Mouse (Mus musculus) adrenal gland, adult 10 weeks (tissue): Measurements from ENCODE around the gene Pla2g4d. TPM values are rescaled to one million over a fixed set of nuclear protein-coding genes. Genes with fewer than 3 reads are reported as not detected.

Source experiments
- polyA plus RNA-seq: library from polyadenylated mRNA; stranded (reverse); fragments of 350-450 nt; fragmentation: Illumina TruSeq; extraction: RNeasy Lipid Tissue Mini Kit (QIAGEN cat#74804); gene quantifications from one replicate; pipeline ENCODE4 v1.2.3, GENCODE M21; 2014; ENCODE audit warnings: low read depth, low replicate concordance

Gene Pla2g4d
- polyA plus RNA-seq: not detected

DNA sequence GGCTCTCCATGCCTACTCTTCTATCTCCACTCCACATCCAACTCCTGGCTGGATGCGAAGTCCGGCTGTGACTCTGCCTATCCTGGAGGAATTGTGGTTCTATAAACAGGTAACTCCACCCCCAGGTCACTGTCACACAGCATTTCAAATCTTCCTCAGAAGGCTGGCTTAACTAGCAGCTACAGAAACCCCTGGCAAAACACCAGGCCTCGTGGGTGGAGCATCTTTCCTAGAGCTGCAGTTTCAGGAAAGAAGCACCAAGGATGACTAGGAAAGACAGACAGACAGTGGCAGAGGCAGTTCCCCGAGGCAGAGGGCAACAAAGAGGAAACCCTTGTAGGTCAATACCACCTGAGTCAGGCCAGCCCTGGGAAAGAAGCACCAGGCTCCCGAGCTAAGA lies at the start of gene Pla2g4d:
Gene Pla2g4d, minus strand, starts transcription at position 203 of the 400 bp plus-strand sequence.

DNA sequence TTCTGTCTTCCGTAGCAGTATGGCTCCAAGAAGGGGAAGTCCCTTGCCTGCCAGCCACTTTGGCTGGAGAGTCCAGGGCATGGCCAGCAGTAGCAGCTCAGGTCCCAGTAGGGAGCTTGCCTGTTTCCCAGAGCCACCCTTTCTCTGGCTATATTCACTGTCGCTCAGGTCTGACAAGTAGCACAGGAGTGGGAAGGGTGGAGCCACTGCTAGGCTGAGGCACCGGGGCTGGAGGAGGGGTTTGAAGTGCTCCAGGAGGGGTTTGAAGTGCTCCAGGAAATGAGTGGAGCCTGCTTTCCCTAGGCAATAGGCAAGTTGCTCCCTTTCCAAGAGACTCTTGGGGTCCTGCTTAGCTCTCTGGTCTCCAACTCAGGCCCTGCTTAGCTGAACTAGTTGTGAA lies 25.0 kb upstream of the Pla2g4d start, which contains the start of gene Pla2g4f:
Gene Pla2g4f, minus strand, starts transcription at position 190 of the 400 bp plus-strand sequence.

DNA sequence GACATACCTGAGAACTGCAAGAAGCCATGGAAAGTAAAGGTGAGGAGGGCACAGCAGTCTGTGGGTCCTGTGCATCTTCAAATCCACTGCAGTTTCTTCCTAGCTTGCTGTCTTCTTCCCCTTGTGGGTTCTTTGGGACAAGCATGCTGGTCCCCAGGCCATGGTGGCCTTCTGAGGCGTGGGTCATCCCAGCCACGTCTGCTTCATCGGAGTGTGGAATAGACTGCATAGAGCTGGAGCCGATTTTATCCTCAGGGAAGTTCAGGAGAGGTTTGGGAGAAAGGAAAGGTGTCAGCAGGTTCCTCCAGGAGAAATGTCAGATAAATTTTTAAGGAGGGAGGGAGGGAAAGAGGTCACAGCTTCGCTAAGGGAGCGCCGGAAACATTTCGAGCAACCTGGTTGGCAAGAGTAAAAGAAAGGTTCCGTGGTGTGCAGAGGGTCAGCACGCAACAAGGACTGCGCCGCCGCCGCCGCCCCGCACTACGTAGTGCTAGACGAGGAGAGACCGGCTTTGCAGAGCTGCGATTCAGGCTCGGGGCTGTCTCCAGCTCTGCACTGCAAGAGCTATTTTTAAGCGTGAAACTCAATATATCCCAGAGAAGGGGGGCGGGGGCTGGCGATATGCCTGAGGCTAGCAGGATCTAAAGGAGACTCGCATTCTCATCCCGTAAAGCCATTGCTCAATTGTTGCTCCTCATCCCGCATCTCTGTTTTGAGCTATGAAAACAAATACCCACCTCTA lies 44.1 kb downstream of the Pla2g4d start, which contains the start of gene Pla2g4e:
Gene Pla2g4e, minus strand, starts transcription at position 657 of the 742 bp plus-strand sequence.

Other genes starting within 250 kb of the Pla2g4d start
- gene Ehd4, start 134.6 kb downstream of the Pla2g4d start, polyA plus RNA-seq: 34.1 TPM
- not detected for gene Pla2g4e, start 43.9 kb downstream of the Pla2g4d start, polyA plus RNA-seq
- gene Pla2g4f, start 25.0 kb upstream of the Pla2g4d start, polyA plus RNA-seq: not detected
- gene Vps39, start 63.9 kb upstream of the Pla2g4d start, polyA plus RNA-seq: 42.2 TPM
- gene Ganc, start 114.7 kb upstream of the Pla2g4d start, polyA plus RNA-seq: 33.9 TPM
- gene Tmem87a, start 114.9 kb upstream of the Pla2g4d start, polyA plus RNA-seq: 112 TPM
- gene Capn3, start 166.8 kb upstream of the Pla2g4d start, polyA plus RNA-seq: 0.52 TPM